Mouse (Mus musculus): ENCODE measurements at regions not wholly inside any gene's neighbourhood (a gene's known extent, or its start where the extent isn't known, plus 50 kb on each side); places are given as distances from the start of the nearest gene placed in this dataset.

DNA sequence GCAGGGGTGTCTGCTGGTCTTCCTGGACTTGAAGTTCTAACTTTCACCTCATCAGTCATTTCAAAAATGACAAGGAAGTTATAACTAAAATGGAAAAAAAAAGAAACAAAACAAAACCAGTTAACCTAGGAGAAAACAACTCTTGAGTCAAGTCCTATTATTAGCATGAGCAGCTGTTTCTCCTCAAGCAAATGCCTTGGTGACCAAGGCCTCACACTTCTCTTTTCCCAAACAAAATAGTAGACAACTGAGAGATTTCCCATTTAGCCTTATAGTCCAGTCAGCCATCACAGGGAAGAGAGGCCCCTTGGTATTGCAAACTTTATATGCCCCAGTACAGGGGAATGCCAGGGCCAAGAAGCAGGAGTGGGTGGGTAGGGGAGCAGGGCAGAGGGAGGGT lies 244.9 kb downstream of the Etaa1 start:
- peak overlapping the region; percentile 55 for H3K27ac ChIP-seq
- H3K9me3 ChIP-seq = no peaks in the 10 kb centered on the region
- ATAC-seq (ENCODE audit: borderline replicate concordance, extremely low read depth, low FRiP score, low TSS enrichment) = peak; percentile 85; the same call in 1 of the 2 replicates
- no peaks in the 10 kb centered on the region for H3K27me3 ChIP-seq
- no peaks in the 10 kb centered on the region for H3K4me1 ChIP-seq
- no peak overlapping the region for H3K9ac ChIP-seq
- no peak overlapping the region for H3K4me3 ChIP-seq
- no peak overlapping the region for H3K4me2 ChIP-seq
- H3K36me3 ChIP-seq = no peaks in the 10 kb centered on the region

DNA sequence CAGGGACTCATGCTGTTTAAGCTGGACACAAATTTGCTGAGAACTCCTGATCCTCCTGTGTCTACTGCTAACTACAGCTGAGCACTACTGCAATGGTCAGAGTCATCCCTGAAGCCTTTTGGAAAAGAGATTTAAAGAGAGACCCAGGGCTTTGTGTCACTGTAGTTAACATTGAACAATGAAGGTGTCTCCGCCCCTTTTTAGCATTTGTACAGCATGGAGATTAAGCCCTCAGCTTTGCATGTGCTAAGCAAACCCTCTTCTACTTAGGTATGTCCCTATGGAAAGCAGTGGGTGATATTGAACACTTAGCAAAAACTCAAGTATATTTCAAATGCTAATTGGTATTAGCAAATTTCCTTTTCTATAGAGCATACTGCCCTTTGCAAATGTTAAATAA lies 231.6 kb downstream of the Etaa1 start:
- WGBS = 84% methylated on average over 1 of the region's 1 CpGs
- no peak overlapping the region for H3K4me2 ChIP-seq
- no peak for ATAC-seq (ENCODE audit: borderline replicate concordance, extremely low read depth, low FRiP score, low TSS enrichment)
- 0 out of 2 replicates have a peak, but pooled peaks cover 3% of the 10 kb centered on the region for H3K4me1 ChIP-seq
- no peak overlapping the region for H3K9ac ChIP-seq
- H3K36me3 ChIP-seq = no peaks in the 10 kb centered on the region
- no peak overlapping the region for H3K4me3 ChIP-seq
- no peaks in the 10 kb centered on the region for H3K9me3 ChIP-seq
- no peak overlapping the region for H3K27ac ChIP-seq
- H3K27me3 ChIP-seq = no peaks in the 10 kb centered on the region

DNA sequence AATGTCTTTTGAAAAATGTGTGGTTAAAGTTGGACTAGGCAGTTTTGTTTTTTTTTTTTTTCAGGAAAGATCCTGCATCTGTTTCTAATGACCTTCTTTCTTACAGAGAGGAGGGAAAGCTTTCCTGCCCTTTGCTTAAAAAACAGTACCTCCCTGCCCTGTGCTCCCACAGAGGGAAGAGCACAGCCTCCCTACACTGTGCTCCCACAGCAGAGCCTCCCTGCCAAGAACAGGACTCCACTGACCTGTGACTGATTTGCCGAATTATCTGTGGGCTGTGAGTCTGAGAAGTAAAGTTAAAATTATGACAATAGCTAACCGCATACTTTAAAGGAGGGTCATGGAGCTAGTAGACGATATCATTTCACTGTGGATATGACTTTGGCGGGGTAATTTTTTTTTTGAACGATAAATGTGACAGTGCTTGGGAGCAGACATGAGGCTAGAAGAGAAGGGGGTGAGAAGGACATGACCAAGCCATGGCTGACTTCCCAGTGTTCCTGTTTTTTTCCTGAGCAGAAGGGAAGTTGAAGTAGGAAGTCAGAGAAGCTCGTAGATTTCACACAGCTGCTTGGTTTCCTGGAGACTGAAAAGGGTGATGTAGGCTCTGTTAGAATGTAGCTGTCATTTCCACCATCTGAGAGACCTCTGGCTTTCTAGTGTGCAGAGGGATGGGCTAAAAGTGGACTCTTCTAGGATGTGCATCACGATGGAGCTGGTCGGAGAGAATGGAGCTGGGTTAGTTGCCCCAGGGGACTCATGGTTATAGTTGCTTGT lies 226.2 kb downstream of the Etaa1 start:
- Histone ChIP-seq H3K9me3 (no peaks in the 10 kb centered on the region), H3K27ac (peak overlapping the region; percentile 64), H3K9ac (no peak overlapping the region), H3K4me1 (peaks cover 11% of the 10 kb centered on the region; the same call in 1 of the 2 replicates), H3K4me3 (no peak overlapping the region), H3K27me3 (no peaks in the 10 kb centered on the region), H3K4me2 (no peak overlapping the region), H3K36me3 (no peaks in the 10 kb centered on the region)
- peak; percentile 69; the same call in 1 of the 2 replicates for ATAC-seq (ENCODE audit: borderline replicate concordance, extremely low read depth, low FRiP score, low TSS enrichment)
- WGBS = 33% methylated on average over 8 of the region's 8 CpGs

DNA sequence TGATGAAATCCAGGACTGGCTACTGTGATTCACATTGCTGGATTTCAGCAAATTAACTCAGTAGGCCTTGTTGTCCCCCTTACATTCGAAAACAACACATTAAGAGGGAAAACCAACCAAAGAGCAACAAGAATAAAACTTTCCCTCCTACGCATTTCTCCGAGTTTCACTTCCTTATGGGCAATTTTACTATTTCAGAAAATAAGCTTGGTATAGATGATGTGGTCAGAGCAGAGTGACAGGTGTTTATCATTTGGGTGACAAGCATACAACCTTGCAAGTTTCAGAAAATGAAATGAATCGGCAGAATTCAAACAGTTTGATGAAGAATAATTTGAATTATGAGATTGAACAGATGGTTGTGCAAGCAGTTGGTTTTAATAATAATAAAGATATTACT lies 220.6 kb downstream of the Etaa1 start:
- WGBS = 76% methylated on average over 4 of the region's 4 CpGs

DNA sequence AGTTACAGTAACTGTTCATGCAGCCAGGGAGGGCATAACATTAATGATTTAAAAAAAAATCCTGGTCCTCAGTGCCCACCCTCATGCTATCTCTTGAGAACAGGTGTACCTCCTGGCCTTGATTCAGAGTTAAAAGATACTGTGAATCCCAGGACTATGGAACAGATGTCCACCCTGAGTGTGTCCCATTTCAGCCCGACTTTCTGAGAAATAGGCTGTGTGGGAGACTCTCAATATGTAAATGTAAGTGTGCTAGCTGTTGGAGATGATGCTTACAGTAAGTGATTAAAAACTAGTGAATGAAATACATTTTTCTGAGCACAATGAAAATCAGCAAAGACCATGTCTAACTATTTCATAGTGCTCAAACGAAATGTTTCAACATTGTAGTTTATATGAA lies 219.2 kb downstream of the Etaa1 start:
- WGBS = 61% methylated on average over 2 of the region's 2 CpGs
- H3K9me3 ChIP-seq = no peaks in the 10 kb centered on the region
- no peaks in the 10 kb centered on the region for H3K27me3 ChIP-seq
- no peaks in the 10 kb centered on the region for H3K4me1 ChIP-seq
- H3K4me2 ChIP-seq = no peak overlapping the region
- no peak overlapping the region for H3K4me3 ChIP-seq
- no peak overlapping the region for H3K9ac ChIP-seq
- no peak for ATAC-seq (ENCODE audit: borderline replicate concordance, extremely low read depth, low FRiP score, low TSS enrichment)
- no peaks in the 10 kb centered on the region for H3K36me3 ChIP-seq
- H3K27ac ChIP-seq = no peak overlapping the region

More for the DNA sequence above, 220.6 kb downstream of the Etaa1 start:
- Histone ChIP-seq H3K4me3 (no peak overlapping the region), H3K9me3 (no peaks in the 10 kb centered on the region), H3K27me3 (no peaks in the 10 kb centered on the region), H3K4me2 (no peak overlapping the region), H3K9ac (no peak overlapping the region), H3K4me1 (peaks cover 2% of the 10 kb centered on the region; the same call in 1 of the 2 replicates), H3K36me3 (no peaks in the 10 kb centered on the region), H3K27ac (no peak overlapping the region)
- ATAC-seq (ENCODE audit: borderline replicate concordance, extremely low read depth, low FRiP score, low TSS enrichment) = no peak

DNA sequence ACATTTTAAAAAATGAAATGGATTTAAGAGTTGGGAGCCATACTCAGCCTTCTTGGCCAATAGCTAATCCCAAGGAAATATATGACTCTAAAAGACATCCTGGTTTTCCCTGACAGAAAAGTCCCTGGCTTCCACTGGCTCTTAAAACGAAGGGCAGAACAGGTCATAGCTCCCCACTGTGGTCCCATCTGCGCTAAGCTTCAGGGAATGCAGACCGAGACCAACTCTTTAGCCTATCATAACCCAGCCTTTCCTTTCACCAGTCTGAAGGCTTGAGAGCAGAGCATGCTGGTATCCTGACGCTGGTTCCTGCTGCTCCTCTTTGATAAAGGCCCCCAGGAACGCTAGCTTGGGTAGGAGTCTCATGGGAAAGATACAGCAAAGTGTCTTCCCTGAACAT lies 214.8 kb downstream of the Etaa1 start:
- 65% methylated on average over 5 of the region's 5 CpGs for WGBS
- no peak for ATAC-seq (ENCODE audit: borderline replicate concordance, extremely low read depth, low FRiP score, low TSS enrichment)
- H3K27me3 ChIP-seq = no peaks in the 10 kb centered on the region
- no peaks in the 10 kb centered on the region for H3K9me3 ChIP-seq
- H3K4me2 ChIP-seq = no peak overlapping the region
- no peaks in the 10 kb centered on the region for H3K4me1 ChIP-seq
- no peak overlapping the region for H3K4me3 ChIP-seq
- H3K36me3 ChIP-seq = no peaks in the 10 kb centered on the region
- H3K27ac ChIP-seq = no peak overlapping the region
- H3K9ac ChIP-seq = no peak overlapping the region

DNA sequence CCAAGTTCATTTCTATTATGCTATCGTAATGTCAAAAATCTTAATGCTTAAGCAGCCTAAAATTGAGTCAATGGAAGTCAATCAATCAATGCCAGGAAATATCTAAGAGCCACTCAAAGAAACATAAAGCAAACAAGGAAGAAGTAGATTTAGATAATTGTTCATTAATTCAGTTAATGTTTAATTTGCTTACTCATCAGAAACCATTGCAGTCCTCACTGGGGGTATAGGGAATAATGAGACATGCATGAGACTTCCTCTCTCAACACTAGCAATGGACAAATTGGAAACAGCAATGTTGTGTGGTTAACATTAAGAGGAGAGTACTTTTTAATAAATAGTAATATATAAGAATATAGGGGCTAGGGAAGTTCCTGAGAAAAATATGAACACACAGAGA lies 209.9 kb downstream of the Etaa1 start:
- ATAC-seq (ENCODE audit: borderline replicate concordance, extremely low read depth, low FRiP score, low TSS enrichment) = no peak
- no peaks in the 10 kb centered on the region for H3K9me3 ChIP-seq
- whole genome bisulfite sequencing = 83% methylated on average over 1 of the region's 1 CpGs
- no peaks in the 10 kb centered on the region for H3K27me3 ChIP-seq
- no peak overlapping the region for H3K4me3 ChIP-seq
- no peaks in the 10 kb centered on the region for H3K4me1 ChIP-seq
- no peak overlapping the region for H3K27ac ChIP-seq
- no peak overlapping the region for H3K9ac ChIP-seq
- H3K36me3 ChIP-seq = no peaks in the 10 kb centered on the region
- H3K4me2 ChIP-seq = no peak overlapping the region

DNA sequence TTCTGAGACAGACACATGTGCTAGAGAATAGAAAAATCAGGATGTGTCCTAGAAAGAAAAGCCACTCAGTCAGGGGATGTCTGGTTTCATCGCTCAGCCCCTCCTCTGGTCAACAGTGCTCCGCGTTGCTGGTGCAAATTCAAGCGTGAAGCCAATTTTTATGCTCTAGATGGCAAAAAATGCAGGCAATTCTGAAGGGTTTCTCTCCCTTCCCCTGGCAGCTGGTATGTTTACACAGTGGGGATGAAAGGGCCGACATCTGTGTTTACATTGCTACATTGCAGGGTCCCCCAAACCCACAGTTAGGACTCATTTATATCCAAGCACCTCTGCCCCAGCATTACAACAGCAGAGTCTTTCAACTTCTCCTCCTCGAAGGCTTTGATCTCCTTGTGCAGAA lies 203.3 kb downstream of the Etaa1 start:
- Histone ChIP-seq H3K4me2 (no peak overlapping the region), H3K4me3 (no peak overlapping the region), H3K9ac (no peak overlapping the region), H3K27me3 (no peaks in the 10 kb centered on the region), H3K27ac (peak overlapping the region; percentile 74), H3K36me3 (no peaks in the 10 kb centered on the region), H3K4me1 (peaks cover 14% of the 10 kb centered on the region), H3K9me3 (no peaks in the 10 kb centered on the region)
- WGBS = 9% methylated on average over 6 of the region's 6 CpGs
- ATAC-seq (ENCODE audit: borderline replicate concordance, extremely low read depth, low FRiP score, low TSS enrichment) = peak; percentile 93

DNA sequence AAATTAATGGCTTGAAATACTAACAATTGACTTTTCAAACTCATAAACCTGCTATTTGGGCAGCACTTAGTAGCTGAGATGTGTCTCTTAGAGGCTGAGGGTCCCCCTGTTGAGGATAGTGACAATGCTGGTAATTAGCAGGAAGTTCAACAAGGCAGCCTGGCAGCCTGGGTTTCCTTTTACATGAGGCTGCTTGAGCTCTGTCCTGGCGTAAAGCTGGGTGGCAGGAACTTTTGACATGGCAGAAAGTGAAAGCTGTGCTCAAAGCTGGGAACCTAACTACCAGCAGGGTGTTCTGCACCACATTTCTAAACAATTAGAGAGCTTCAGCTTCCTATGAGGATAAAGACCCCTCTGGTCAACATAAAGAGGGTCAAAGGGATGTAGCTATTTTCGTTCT lies 194.5 kb downstream of the Etaa1 start:
- Histone ChIP-seq H3K9ac (no peak overlapping the region), H3K36me3 (no peaks in the 10 kb centered on the region), H3K4me1 (no peaks in the 10 kb centered on the region), H3K4me3 (no peak overlapping the region), H3K4me2 (no peak overlapping the region), H3K27ac (no peak overlapping the region), H3K9me3 (no peaks in the 10 kb centered on the region), H3K27me3 (no peaks in the 10 kb centered on the region)
- 58% methylated on average over 2 of the region's 2 CpGs for WGBS
- ATAC-seq (ENCODE audit: borderline replicate concordance, extremely low read depth, low FRiP score, low TSS enrichment) = no peak

DNA sequence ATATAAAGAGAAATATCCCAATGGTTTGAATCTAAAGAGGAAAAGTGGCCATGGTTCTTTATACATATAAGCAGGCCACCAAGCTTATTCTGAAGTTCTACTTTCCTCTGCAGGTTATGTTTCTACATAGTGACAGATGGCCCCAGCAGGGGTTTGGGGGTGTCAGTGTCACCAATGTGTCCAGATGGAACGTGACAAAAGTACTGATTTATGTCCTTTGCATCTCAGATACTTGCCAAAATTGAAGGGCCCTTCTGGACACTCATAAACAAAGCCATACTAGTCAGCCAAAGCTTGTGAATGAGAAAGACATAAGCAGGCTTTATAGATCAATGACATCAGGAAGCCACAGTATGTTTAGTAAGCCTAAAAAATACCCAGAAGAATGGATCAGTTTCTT lies 190.3 kb downstream of the Etaa1 start:
- ATAC-seq (ENCODE audit: borderline replicate concordance, extremely low read depth, low FRiP score, low TSS enrichment) = no peak
- H3K27ac ChIP-seq = no peak overlapping the region
- H3K4me1 ChIP-seq = 0 out of 2 replicates have a peak, but pooled peaks cover 4% of the 10 kb centered on the region
- no peaks in the 10 kb centered on the region for H3K36me3 ChIP-seq
- no peaks in the 10 kb centered on the region for H3K27me3 ChIP-seq
- no peak overlapping the region for H3K9ac ChIP-seq
- WGBS = 21% methylated on average over 1 of the region's 1 CpGs
- no peak overlapping the region for H3K4me2 ChIP-seq
- no peaks in the 10 kb centered on the region for H3K9me3 ChIP-seq
- H3K4me3 ChIP-seq = no peak overlapping the region

DNA sequence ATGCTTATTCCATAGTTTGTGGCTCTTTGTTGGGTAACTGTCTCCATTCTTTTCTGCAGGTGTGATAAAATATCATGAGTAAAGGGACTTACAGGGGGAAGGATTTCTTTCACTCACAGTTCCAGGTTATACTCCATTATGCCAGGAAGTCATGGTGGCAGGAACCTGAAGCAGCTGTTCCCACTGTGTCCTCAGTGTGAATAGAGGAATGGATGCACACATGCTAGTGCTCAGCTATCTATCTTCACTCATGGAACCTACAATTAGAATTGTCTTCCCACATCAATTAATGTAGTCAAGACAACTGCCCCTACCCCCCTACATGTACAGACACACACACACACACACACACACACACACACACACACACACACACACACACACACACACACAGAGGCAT lies 189.5 kb downstream of the Etaa1 start:
- no peak for ATAC-seq (ENCODE audit: borderline replicate concordance, extremely low read depth, low FRiP score, low TSS enrichment)
- no peaks in the 10 kb centered on the region for H3K27me3 ChIP-seq
- no peaks in the 10 kb centered on the region for H3K9me3 ChIP-seq

DNA sequence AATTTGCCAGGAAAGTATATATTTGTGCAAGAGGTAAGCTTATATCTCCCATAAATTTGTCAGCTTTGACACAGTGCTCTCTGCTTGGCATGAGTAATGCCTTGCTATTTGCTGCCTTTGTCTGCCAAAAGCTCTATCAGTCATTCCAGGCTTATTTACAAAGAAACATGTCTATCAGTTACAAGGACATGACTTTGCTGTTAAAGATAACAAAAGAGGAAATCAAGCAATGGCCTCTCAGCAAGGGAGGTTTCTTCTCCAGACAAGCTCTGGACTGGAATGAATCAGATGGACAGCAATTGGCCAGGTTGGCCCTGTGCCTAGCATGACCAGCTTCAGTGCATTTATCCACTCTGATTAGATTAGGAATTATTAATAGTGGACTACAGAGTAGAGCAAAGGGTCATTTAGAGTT lies 185.3 kb downstream of the Etaa1 start:
- Histone ChIP-seq H3K36me3 (no peaks in the 10 kb centered on the region), H3K4me1 (peaks cover 9% of the 10 kb centered on the region; the same call in 1 of the 2 replicates), H3K4me2 (no peak overlapping the region), H3K9ac (no peak overlapping the region), H3K27ac (0 out of 2 replicates have a peak overlapping the region, but pooled peaks have one; percentile 45), H3K9me3 (no peaks in the 10 kb centered on the region), H3K4me3 (no peak overlapping the region), H3K27me3 (no peaks in the 10 kb centered on the region)
- ATAC-seq (ENCODE audit: borderline replicate concordance, extremely low read depth, low FRiP score, low TSS enrichment) = peak; percentile 90

More for the DNA sequence above, 189.5 kb downstream of the Etaa1 start:
- H3K4me2 ChIP-seq = no peak overlapping the region
- no peak overlapping the region for H3K4me3 ChIP-seq
- no peak overlapping the region for H3K27ac ChIP-seq
- H3K36me3 ChIP-seq = no peaks in the 10 kb centered on the region
- H3K4me1 ChIP-seq = peaks cover 8% of the 10 kb centered on the region; the same call in 1 of the 2 replicates
- no peak overlapping the region for H3K9ac ChIP-seq

All from lung, embryonic 15.5 days (tissue).